Mouse (Mus musculus) neutrophil, adult 83 days (primary cell): ENCODE data around the gene Abhd18. TPM values are rescaled to one million over a fixed set of nuclear protein-coding genes. Genes with fewer than 3 reads are reported as not detected.

Experiments
- total RNA-seq, 2 experiments: library from RNA; stranded (reverse); gene quantifications; one replicate each; pipeline ENCODE4 v1.2.4; 2023

The Abhd18 gene
- total RNA-seq, result 1 to 10 TPM; 5.5 to 6.5 TPM

DNA sequence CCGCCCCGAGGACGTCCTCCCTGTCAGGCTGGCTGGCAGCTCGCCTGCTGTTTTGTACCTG is at the start of gene Abhd18:
Abhd18 (plus strand) TSS at position 14 of the 61 bp plus-strand sequence.

DNA sequence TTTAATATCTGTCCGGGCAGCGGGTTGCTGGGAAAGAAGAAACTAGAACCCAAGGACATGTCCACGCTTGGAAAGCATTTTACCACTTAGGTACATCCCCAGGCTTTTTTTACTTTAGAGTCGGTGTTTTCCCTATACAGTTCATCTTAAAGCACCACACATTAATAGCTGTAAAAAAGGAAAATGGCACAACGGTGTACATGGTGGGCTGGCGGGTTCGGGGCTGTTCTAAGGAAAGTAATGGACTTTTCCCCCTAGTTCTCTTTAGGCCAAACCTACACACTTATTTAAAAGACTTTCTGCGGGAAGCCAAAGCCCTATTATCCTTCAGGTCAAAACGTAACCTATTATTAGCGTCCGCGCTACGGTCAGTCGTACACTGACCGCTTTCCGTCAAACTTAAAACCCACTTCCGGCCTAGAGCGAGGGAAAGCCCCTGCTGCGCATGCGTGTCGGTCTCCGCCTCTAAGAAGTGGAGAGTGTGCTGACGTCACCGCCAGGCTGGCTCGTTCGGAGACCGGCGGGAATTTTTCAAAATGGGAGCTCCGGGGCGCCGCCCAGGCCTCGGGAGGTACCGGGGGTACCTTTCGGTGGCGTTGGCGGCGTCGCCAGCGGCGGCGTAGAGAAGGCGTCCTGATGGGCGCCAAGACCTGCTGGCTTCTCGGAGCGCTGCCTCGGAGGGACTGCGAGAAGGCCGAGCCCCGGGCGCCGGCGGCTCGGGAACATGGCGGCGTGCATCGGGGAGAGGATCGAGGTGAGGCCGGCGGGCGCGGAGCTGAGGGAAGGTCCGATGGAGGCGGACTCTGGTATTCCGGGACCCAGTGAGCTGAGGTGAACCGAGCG is 47.0 kb upstream of the Abhd18 start, which contains the start of gene Plk4:
Plk4 (plus strand) TSS at position 490 of the 843 bp plus-strand sequence.

DNA sequence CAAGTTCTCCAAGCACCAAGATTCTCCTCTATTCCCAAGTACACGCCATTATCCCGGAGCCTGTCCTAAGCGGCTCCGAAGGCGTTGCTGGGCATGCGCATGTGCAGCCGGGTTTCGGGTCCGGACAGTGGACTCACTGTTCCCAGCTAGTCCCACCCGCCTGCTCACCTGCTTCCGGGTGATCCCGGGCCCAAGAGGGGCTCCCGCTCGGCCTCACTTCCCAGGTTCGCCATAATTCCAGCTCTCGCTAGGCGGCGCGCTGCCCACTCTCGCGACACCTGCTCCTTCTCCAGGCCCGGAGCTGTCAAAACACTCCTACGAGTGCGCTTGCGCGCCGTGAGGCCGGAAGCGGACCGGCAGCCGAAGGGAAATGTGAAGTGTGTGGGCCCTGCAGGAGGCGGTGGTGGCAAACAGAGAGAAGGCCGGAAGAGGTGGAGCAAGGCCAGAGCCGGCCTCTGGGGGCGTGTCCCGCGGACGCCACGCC is 255 bp upstream of the Abhd18 start, which contains the start of gene Mfsd8:
Mfsd8 (minus strand) TSS at position 414 of the 484 bp plus-strand sequence.

DNA sequence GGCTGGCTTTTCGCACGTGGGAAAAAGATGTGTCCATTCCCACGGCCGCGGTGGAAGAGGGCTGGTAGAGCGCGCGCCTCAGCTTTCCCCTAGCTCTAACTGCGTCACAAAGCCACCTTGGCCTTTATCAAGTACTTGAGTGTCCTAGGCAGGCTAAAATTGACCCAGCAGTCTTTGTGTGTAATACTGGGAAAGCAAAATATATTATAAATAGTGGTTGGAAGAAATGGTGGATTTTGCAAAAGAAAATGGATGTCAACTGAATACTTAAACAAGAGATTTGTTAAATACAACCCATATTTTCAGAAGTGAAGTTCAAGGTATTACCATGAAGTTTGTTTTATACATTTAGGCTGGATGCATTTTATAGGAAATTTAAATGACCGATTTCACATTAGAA is 55.7 kb downstream of the Abhd18 start, which contains the start of gene 1700034I23Rik:
1700034I23Rik (minus strand) TSS at position 101 of the 400 bp plus-strand sequence.

DNA sequence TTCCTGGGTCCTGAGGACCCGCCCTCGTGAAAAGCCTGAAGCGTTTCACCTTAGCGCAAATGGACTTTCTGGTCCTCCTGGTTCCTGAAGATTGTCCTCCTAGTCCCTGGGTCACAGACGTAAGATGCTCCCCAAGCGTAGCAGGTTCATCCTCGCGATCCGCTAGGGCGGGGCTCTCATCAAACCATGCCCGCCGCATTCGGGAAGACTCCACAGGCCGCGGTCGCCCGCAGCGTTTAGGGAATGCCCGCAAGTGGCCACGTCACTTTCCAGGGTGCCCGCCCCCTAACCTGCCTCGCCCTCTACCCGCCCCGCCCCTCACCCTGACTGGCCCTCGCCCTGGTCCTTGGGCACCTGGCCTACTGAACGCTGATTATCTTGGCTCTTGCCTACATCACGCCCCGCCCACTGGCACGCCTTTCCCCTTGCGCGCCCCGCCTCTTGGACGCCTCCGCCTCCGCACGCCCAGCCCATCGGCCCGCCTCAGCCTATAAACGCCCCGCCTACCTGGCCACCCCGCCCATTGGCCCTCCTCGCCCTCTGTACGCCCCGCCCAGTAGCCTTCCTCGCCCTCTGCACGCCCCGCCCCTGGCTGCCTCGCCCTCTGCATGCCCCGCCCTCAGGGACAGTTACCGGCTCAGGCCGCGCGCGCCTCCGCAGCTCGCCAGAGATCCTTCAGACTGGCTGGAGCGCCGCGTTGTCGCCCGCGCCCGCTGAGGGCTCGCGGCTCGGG is 102.6 kb downstream of the Abhd18 start, which contains the start of gene Larp1b:
Larp1b (plus strand) TSS at position 659 of the 733 bp plus-strand sequence.

Other genes with a start within 250 kb of the Abhd18 start
- not detected for gene Slc25a31, start 138.1 kb upstream of the Abhd18 start, total RNA-seq
- gene Hspa4l, start 102.5 kb upstream of the Abhd18 start, total RNA-seq, result 10 to 100 TPM; 31.6 to 32.7 TPM
- 10 to 100 TPM; 46.5 to 49.0 TPM for gene Plk4, start 47.0 kb upstream of the Abhd18 start, total RNA-seq
- gene Mfsd8, start 84 bp upstream of the Abhd18 start, total RNA-seq, result 1 to 10 TPM; 7.1 to 9.5 TPM
- under 1 TPM in 1 of 2 experiments, not detected in 1; 0.18 TPM for gene 1700034I23Rik, start 55.6 kb downstream of the Abhd18 start, total RNA-seq
- 10 to 100 TPM; 20.7 to 25.6 TPM for gene Larp1b, start 102.9 kb downstream of the Abhd18 start, total RNA-seq
- gene Pgrmc2, start 236.1 kb downstream of the Abhd18 start, total RNA-seq, result 10 to 100 TPM; 13.2 to 16.9 TPM